Mouse (Mus musculus) spleen, adult 2 months (tissue): Measurements from ENCODE around the gene Tlr9. TPM values are rescaled to one million over a fixed set of nuclear protein-coding genes. Genes with fewer than 3 reads are reported as not detected.

Experiments
- DNase-seq, 2 experiments: peaks; one replicate each; pipeline versions ENCODE4 v3.0.0 to v3.0.0-alpha.2; 2012 to 2021; ENCODE audit warnings: low spot score in 2 of 2, low read depth in 1 of 2
- H3K27ac ChIP-seq: fragments of 200-500 bp; 2 replicates; pipeline ENCODE4 v1.5.1; 2012; ENCODE audit warnings: low read length, inconsistent platforms; ENCODE audit not compliant: insufficient read depth
- H3K27me3 ChIP-seq: fragments of 200-500 bp; 2 replicates; pipeline ENCODE4 v1.6.1; 2012; ENCODE audit warnings: mild to moderate bottlenecking, moderate library complexity, low read length, inconsistent platforms; ENCODE audit not compliant: control insufficient read depth, insufficient read depth
- H3K36me3 ChIP-seq: fragments of 200-500 bp; 2 replicates; pipeline ENCODE4 v1.6.1; 2012; ENCODE audit warnings: mild to moderate bottlenecking, low read length, inconsistent platforms; ENCODE audit not compliant: control insufficient read depth, insufficient read depth
- H3K4me1 ChIP-seq: fragments of 200-500 bp; 2 replicates; pipeline ENCODE4 v1.6.1; 2011; ENCODE audit warnings: inconsistent platforms; ENCODE audit not compliant: control insufficient read depth, insufficient read depth, insufficient read length
- H3K4me3 ChIP-seq: fragments of 200-500 bp; 2 replicates; pipeline ENCODE4 v1.5.1; 2011; ENCODE audit warnings: mild to moderate bottlenecking, inconsistent platforms; ENCODE audit not compliant: insufficient read depth, insufficient read length; ENCODE audit errors: extremely low read depth
- CTCF ChIP-seq: fragments of 200-500 bp; IDR thresholded peaks from 2 replicates; pipeline ENCODE4 v1.5.1; 2011; ENCODE audit warnings: mild to moderate bottlenecking, inconsistent platforms; ENCODE audit not compliant: insufficient read depth, insufficient read length, insufficient replicate concordance; ENCODE audit errors: extremely low read depth
- POLR2A ChIP-seq: fragments of 200-500 bp; IDR thresholded peaks from 2 replicates; pipeline ENCODE4 v1.6.1; 2011; ENCODE audit warnings: low read depth, low read length, inconsistent platforms
- WGBS: fragments of 180-500 bp; shearing (Covaris S2); methylation state at CpG from one replicate; pipeline ENCODE4 v1.1.7; 2018; 5-methylcytosine and 5-hydroxymethylcytosine counted together
- polyA plus RNA-seq: library from polyadenylated mRNA; depleted of rRNA; stranded (reverse); fragments of >200 nt; gene quantifications from 2 replicates; pipeline ENCODE4 v1.2.3, GENCODE M21; 2012

Gene Tlr9
- polyA plus RNA-seq, 1 experiment, result 65.3 TPM

GRCm38 (mm10) chr9:106211680-106212593 lies 10.5 kb upstream of the Tlr9 start:
- Histone ChIP-seq H3K4me3 (no peak overlapping the region), H3K27me3 (no peaks in the 10 kb centered on the region), H3K4me1 (peaks cover 11% of the 10 kb centered on the region), H3K36me3 (peaks cover 34% of the 10 kb centered on the region), H3K27ac (peak overlapping the region; percentile 65)
- TF ChIP-seq POLR2A (no peak), CTCF (peak; percentile 100)
- peak; percentile 76 to 79 for DNase-seq
- WGBS, result 46% methylated on average over 37 of the region's 37 CpGs

- Histone ChIP-seq H3K36me3 (peaks cover 33% of the 10 kb centered on the region), H3K27me3 (no peaks in the 10 kb centered on the region), H3K27ac (no peak overlapping the region), H3K4me3 (no peak overlapping the region), H3K4me1 (peaks cover 9% of the 10 kb centered on the region)
- WGBS, result 94% methylated on average over 12 of the region's 12 CpGs
- TF ChIP-seq CTCF, result no peak
- no peak for TF ChIP-seq POLR2A
- no peak for DNase-seq
Observed at GRCm38 (mm10) chr9:106212594-106212981, 9.8 kb upstream of the Tlr9 start.

GRCm38 (mm10) chr9:106215341-106216125 lies 6.9 kb upstream of the Tlr9 start:
- peaks cover 26% of the 10 kb centered on the region for H3K36me3 ChIP-seq
- 48% methylated on average over 6 of the region's 6 CpGs for WGBS
- TF ChIP-seq POLR2A (no peak), CTCF (no peak)

GRCm38 (mm10) chr9:106216971-106217370 lies 5.4 kb upstream of the Tlr9 start:
- WGBS, result 87% methylated on average over 7 of the region's 7 CpGs
- TF ChIP-seq CTCF, result no peak
- TF ChIP-seq POLR2A, result no peak
- H3K27ac ChIP-seq, result no peak overlapping the region
- no peak for DNase-seq
- peaks cover 20% of the 10 kb centered on the region for H3K4me1 ChIP-seq
- no peak overlapping the region for H3K4me3 ChIP-seq
- H3K27me3 ChIP-seq, result no peaks in the 10 kb centered on the region
- peaks cover 26% of the 10 kb centered on the region for H3K36me3 ChIP-seq

More at GRCm38 (mm10) chr9:106215341-106216125, 6.9 kb upstream of the Tlr9 start:
- Histone ChIP-seq H3K4me1 (peaks cover 10% of the 10 kb centered on the region), H3K27me3 (no peaks in the 10 kb centered on the region), H3K27ac (peak overlapping the region; percentile 60), H3K4me3 (no peak overlapping the region)
- no peak for DNase-seq

- H3K27ac ChIP-seq, result no peak overlapping the region
- H3K27me3 ChIP-seq, result no peaks in the 10 kb centered on the region
- H3K4me3 ChIP-seq, result no peak overlapping the region
- H3K36me3 ChIP-seq, result peaks cover 23% of the 10 kb centered on the region
- TF ChIP-seq CTCF, result no peak
- TF ChIP-seq POLR2A, result no peak
- DNase-seq, result no peak
- H3K4me1 ChIP-seq, result peaks cover 41% of the 10 kb centered on the region; the same call in 1 of the 2 replicates
- WGBS, result 61% methylated on average over 8 of the region's 8 CpGs
Observed at GRCm38 (mm10) chr9:106220894-106221523, 1.4 kb upstream of the Tlr9 start.

- peak overlapping the region; percentile 65 for H3K4me3 ChIP-seq
Observed at GRCm38 (mm10) chr9:106222994-106223393, 596 bp downstream of the Tlr9 start.

More at GRCm38 (mm10) chr9:106222994-106223393, 596 bp downstream of the Tlr9 start:
- Histone ChIP-seq H3K36me3 (peaks cover 26% of the 10 kb centered on the region), H3K27me3 (no peaks in the 10 kb centered on the region), H3K4me1 (peaks cover 45% of the 10 kb centered on the region), H3K27ac (peak overlapping the region; percentile 97)
- TF ChIP-seq CTCF, result no peak
- TF ChIP-seq POLR2A, result no peak
- DNase-seq, result peak in 1 of 2 experiments; percentile 61
- 37% methylated on average over 4 of the region's 4 CpGs for WGBS
